Mouse (Mus musculus) CH12.LX (cell line): ENCODE data around the gene Banf2. TPM values are rescaled to one million over a fixed set of nuclear protein-coding genes. Genes with fewer than 3 reads are reported as not detected.
A peak's percentile ranks its signal among the peaks of the same experiment; 100 is the strongest.

Experiments used
- DNase-seq: peaks from one replicate; pipeline ENCODE4 v3.0.0-alpha.2; 2013; ENCODE audit errors: extremely low read depth
- H3K27ac ChIP-seq: 2 replicates; pipeline ENCODE4 v1.5.1; 2012; ENCODE audit warnings: low read depth, mild to moderate bottlenecking, control low read depth, moderate library complexity; ENCODE audit not compliant: insufficient read depth
- H3K27me3 ChIP-seq: replicated peaks from 2 replicates; pipeline ENCODE3; 2012; ENCODE audit warnings: inconsistent platforms
- H3K36me3 ChIP-seq, 2 experiments: replicated peaks in 1 of 2; 2 replicates each; pipeline versions ENCODE3 to v1.6.1; 2012; ENCODE audit warnings: inconsistent platforms in 1 of 2, low read length in 1 of 2, mild to moderate bottlenecking in 1 of 2, mixed read lengths in 1 of 2, moderate library complexity in 1 of 2; ENCODE audit not compliant: control insufficient read depth in 1 of 2, insufficient read depth in 1 of 2
- H3K4me1 ChIP-seq, 2 experiments: 2 replicates each; pipeline ENCODE4 v1.6.1; 2012; ENCODE audit warnings: inconsistent platforms in 1 of 2, moderate library complexity in 1 of 2; ENCODE audit not compliant: insufficient read depth in 2 of 2, control insufficient read depth in 1 of 2
- H3K4me2 ChIP-seq: 2 replicates; pipeline ENCODE4 v1.6.1; 2012; ENCODE audit warnings: low read depth, mild to moderate bottlenecking, control low read depth; ENCODE audit not compliant: poor library complexity, insufficient read depth, severe bottlenecking
- H3K4me3 ChIP-seq, 3 experiments: fragments of 150-350 bp in 1 of 3; sonication (generic) in 1 of 3; replicated peaks in 1 of 3; 2 replicates each; pipeline versions ENCODE3 to v1.5.1; 2011 to 2012; ENCODE audit warnings: low read depth in 2 of 3, low read length in 2 of 3, mild to moderate bottlenecking in 2 of 3, moderate library complexity in 2 of 3, control low read depth in 1 of 3, improper control_type of control experiment in 1 of 3, inconsistent platforms in 1 of 3, mixed read lengths in 1 of 3; ENCODE audit not compliant: poor library complexity in 1 of 3
- H3K79me2 ChIP-seq: replicated peaks from 2 replicates; pipeline ENCODE4 v1.6.1; 2012; ENCODE audit warnings: mild to moderate bottlenecking, moderate library complexity; ENCODE audit not compliant: control insufficient read depth, poor library complexity, insufficient read depth, severe bottlenecking; ENCODE audit errors: extremely low read depth
- H3K9ac ChIP-seq: 2 replicates; pipeline ENCODE4 v1.6.1; 2012; ENCODE audit warnings: low read depth, mild to moderate bottlenecking, control low read depth, moderate library complexity; ENCODE audit not compliant: insufficient read depth
- H3K9me3 ChIP-seq: replicated peaks from 2 replicates; pipeline ENCODE3; 2012; ENCODE audit warnings: low read length, inconsistent platforms, mixed read lengths
- CHD1 ChIP-seq: IDR thresholded peaks from 2 replicates; pipeline ENCODE4 v1.6.1; 2012; ENCODE audit warnings: low read depth, low read length, improper control_type of control experiment, inconsistent platforms
- CHD2 ChIP-seq: IDR thresholded peaks from 2 replicates; pipeline ENCODE4 v1.6.1; 2011; ENCODE audit warnings: low read length, improper control_type of control experiment
- E2F4 ChIP-seq: IDR thresholded peaks from 2 replicates; pipeline ENCODE4 v1.6.1; 2011; ENCODE audit warnings: low read depth, low read length, improper control_type of control experiment; ENCODE audit not compliant: insufficient replicate concordance
- ELF1 ChIP-seq: IDR thresholded peaks from 2 replicates; pipeline ENCODE4 v1.6.1; 2014; ENCODE audit warnings: low read depth, mild to moderate bottlenecking, inconsistent platforms, low read length, improper control_type of control experiment
- EP300 ChIP-seq: IDR thresholded peaks from 2 replicates; pipeline ENCODE4 v1.6.1; 2011; ENCODE audit warnings: low read length, improper control_type of control experiment
- ETS1 ChIP-seq: conservative IDR thresholded peaks from 2 replicates; pipeline ENCODE4 v1.6.1; 2012; ENCODE audit warnings: low read depth, mild to moderate bottlenecking, inconsistent platforms, low read length, improper control_type of control experiment, moderate library complexity
- GABPA ChIP-seq: IDR thresholded peaks from 2 replicates; pipeline ENCODE4 v1.6.1; 2012; ENCODE audit warnings: low read depth, low read length, improper control_type of control experiment, inconsistent platforms; ENCODE audit not compliant: insufficient replicate concordance
- HCFC1 ChIP-seq: IDR thresholded peaks from 2 replicates; pipeline ENCODE4 v1.6.1; 2012; ENCODE audit warnings: low read depth, mild to moderate bottlenecking, inconsistent platforms, low read length, improper control_type of control experiment
- IRF4 ChIP-seq: IDR thresholded peaks from 2 replicates; pipeline ENCODE4 v1.6.1; 2014; ENCODE audit warnings: low read depth, mild to moderate bottlenecking, inconsistent platforms, low read length, improper control_type of control experiment
- JUN ChIP-seq: IDR thresholded peaks from 2 replicates; pipeline ENCODE4 v1.6.1; 2011; ENCODE audit warnings: low read depth, mild to moderate bottlenecking, low read length, improper control_type of control experiment, moderate library complexity; ENCODE audit not compliant: insufficient read depth
- JUND ChIP-seq: conservative IDR thresholded peaks from 2 replicates; pipeline ENCODE4 v1.6.1; 2011; ENCODE audit warnings: low read depth, low read length, improper control_type of control experiment
- KAT2A ChIP-seq: IDR thresholded peaks from 2 replicates; pipeline ENCODE4 v1.6.1; 2012; ENCODE audit warnings: low read length, improper control_type of control experiment, inconsistent platforms; ENCODE audit not compliant: insufficient replicate concordance
- MAFK ChIP-seq: IDR thresholded peaks from 2 replicates; pipeline ENCODE4 v1.6.1; 2011; ENCODE audit warnings: low read length, improper control_type of control experiment; ENCODE audit not compliant: insufficient replicate concordance
- MAX ChIP-seq: IDR thresholded peaks from 2 replicates; pipeline ENCODE4 v1.6.1; 2011; ENCODE audit warnings: low read length, improper control_type of control experiment
- MAZ ChIP-seq: IDR thresholded peaks from 2 replicates; pipeline ENCODE4 v1.6.1; 2012; ENCODE audit warnings: low read depth, mild to moderate bottlenecking, inconsistent platforms, low read length, improper control_type of control experiment, moderate library complexity
- MEF2A ChIP-seq: IDR thresholded peaks from 2 replicates; pipeline ENCODE4 v1.6.1; 2014; ENCODE audit warnings: low read depth, mild to moderate bottlenecking, inconsistent platforms, low read length, improper control_type of control experiment, borderline replicate concordance
- MXI1 ChIP-seq: IDR thresholded peaks from 2 replicates; pipeline ENCODE4 v1.6.1; 2011; ENCODE audit warnings: mild to moderate bottlenecking, low read depth, low read length, improper control_type of control experiment
- MYC ChIP-seq: IDR thresholded peaks from 2 replicates; pipeline ENCODE4 v1.6.1; 2011; ENCODE audit warnings: low read depth, mild to moderate bottlenecking, improper control_type of control experiment, low read length
- NELFE ChIP-seq: IDR thresholded peaks from 2 replicates; pipeline ENCODE4 v1.6.1; 2011; ENCODE audit warnings: low read depth, low read length, improper control_type of control experiment
- NRF1 ChIP-seq: IDR thresholded peaks from 2 replicates; pipeline ENCODE4 v1.6.1; 2014; ENCODE audit warnings: low read depth, mild to moderate bottlenecking, inconsistent platforms, low read length, improper control_type of control experiment, moderate library complexity
- PAX5 ChIP-seq: IDR thresholded peaks from 2 replicates; pipeline ENCODE4 v1.6.1; 2012; ENCODE audit warnings: low read length, inconsistent platforms, mixed read lengths
- POLR2A ChIP-seq: IDR thresholded peaks from 2 replicates; pipeline ENCODE4 v1.6.1; 2011; ENCODE audit warnings: low read depth, mild to moderate bottlenecking, improper control_type of control experiment, low read length
- POLR2AphosphoS2 ChIP-seq: IDR thresholded peaks from 2 replicates; pipeline ENCODE4 v1.6.1; 2011; ENCODE audit warnings: low read depth, low read length, improper control_type of control experiment
- RAD21 ChIP-seq: IDR thresholded peaks from 2 replicates; pipeline ENCODE4 v1.6.1; 2011; ENCODE audit warnings: low read depth, mild to moderate bottlenecking, low read length, improper control_type of control experiment, moderate library complexity
- SIN3A ChIP-seq: IDR thresholded peaks from 2 replicates; pipeline ENCODE4 v1.6.1; 2012; ENCODE audit warnings: low read length, improper control_type of control experiment, inconsistent platforms
- TBP ChIP-seq: conservative IDR thresholded peaks from 2 replicates; pipeline ENCODE4 v1.6.1; 2011; ENCODE audit warnings: low read depth, low read length, improper control_type of control experiment
- TCF12 ChIP-seq: IDR thresholded peaks from 2 replicates; pipeline ENCODE4 v1.6.1; 2014; ENCODE audit warnings: low read depth, mild to moderate bottlenecking, inconsistent platforms, low read length, improper control_type of control experiment
- UBTF ChIP-seq: IDR thresholded peaks from 2 replicates; pipeline ENCODE4 v1.6.1; 2012; ENCODE audit warnings: low read depth, mild to moderate bottlenecking, inconsistent platforms, low read length, improper control_type of control experiment, moderate library complexity
- USF1 ChIP-seq: IDR thresholded peaks from 2 replicates; pipeline ENCODE4 v1.6.1; 2014; ENCODE audit warnings: low read depth, mild to moderate bottlenecking, inconsistent platforms, low read length, improper control_type of control experiment
- ZC3H11A ChIP-seq: IDR thresholded peaks from 2 replicates; pipeline ENCODE4 v1.6.1; 2012; ENCODE audit warnings: low read depth, mild to moderate bottlenecking, inconsistent platforms, low read length, improper control_type of control experiment
- ZMIZ1 ChIP-seq: IDR thresholded peaks from 2 replicates; pipeline ENCODE4 v1.6.1; 2012; ENCODE audit warnings: low read depth, mild to moderate bottlenecking, inconsistent platforms, low read length, improper control_type of control experiment
- ZNF384 ChIP-seq: IDR thresholded peaks from 2 replicates; pipeline ENCODE4 v1.6.1; 2012; ENCODE audit warnings: low read depth, low read length, improper control_type of control experiment, inconsistent platforms
- dilution Hi-C: fragments of 300-500 bp; cut with MboI; formaldehyde crosslinking; loops from 2 replicates; pipeline ENCODE4 v1.14.3; 2020; ENCODE audit warnings: low sequenced_read_pairs; ENCODE audit not compliant: extremely low pct_unique_long_range_greater_than_20kb, extremely low pct_ligation_motif_present
- in situ Hi-C: fragments of 300-500 bp; cut with MboI; formaldehyde crosslinking; loops from 3 replicates; pipeline ENCODE4 v1.14.3; 2019; ENCODE audit warnings: low sequenced_read_pairs, low pct_ligation_motif_present, low pct_unique_long_range_greater_than_20kb, mixed read lengths
- polyA plus RNA-seq: library from polyadenylated mRNA; unstranded; fragments of >175 nt; gene quantifications from 2 replicates; pipeline ENCODE4 v1.2.1, GENCODE M21; 2012; ENCODE audit warnings: low read depth; ENCODE audit not compliant: insufficient read length
- total RNA-seq, 2 experiments: library from RNA; depleted of rRNA; stranded (reverse); fragments of 300-350 nt in 1 of 2; fragments of >200 nt in 1 of 2; gene quantifications; 2 replicates each; pipeline ENCODE4 v1.2.3; 2012 to 2014

Gene Banf2
- total and polyA plus RNA-seq, 3 experiments: not detected

- no peaks in the 10 kb centered on the region for H3K36me3 ChIP-seq
- peak overlapping the region in 1 of 3 experiments; percentile 0 for H3K4me3 ChIP-seq
- in situ Hi-C loops (loop anchor here (10.0 kb wide), 2 partner anchors 53 to 97 kb away; partner anchors contain the start of gene Rrbp1), dilution Hi-C loops (no loop called here)
- no peak overlapping the region for H3K27ac ChIP-seq
- peaks cover 40% of the 10 kb centered on the region for H3K27me3 ChIP-seq
- no peak for TF ChIP-seq POLR2A
- no peak for TF ChIP-seq NELFE
- no peak for TF ChIP-seq HCFC1
- TF ChIP-seq USF1: no peak
- TF ChIP-seq MAFK: no peak
- no peak for TF ChIP-seq TCF12
- TF ChIP-seq MEF2A: no peak
- no peak for TF ChIP-seq POLR2AphosphoS2
- no peak for TF ChIP-seq ZMIZ1
- no peak for TF ChIP-seq EP300
- no peak for TF ChIP-seq GABPA
- TF ChIP-seq KAT2A: no peak
- TF ChIP-seq RAD21: no peak
- no peak for TF ChIP-seq IRF4
- no peak for TF ChIP-seq MYC
- DNase-seq: peak; percentile 38
- no peak overlapping the region for H3K9ac ChIP-seq
- H3K4me1 ChIP-seq: peaks cover 10 to 33% of the 10 kb centered on the region in 2 experiments
- peak overlapping the region; percentile 53 for H3K4me2 ChIP-seq
- H3K79me2 ChIP-seq: no peaks in the 10 kb centered on the region
- H3K9me3 ChIP-seq: no peaks in the 10 kb centered on the region
These were observed 79.1 kb downstream of the Banf2 start for GRCm38 (mm10) chr2:144111966-144112365.

GRCm38 (mm10) chr2:144112666-144113065, 79.8 kb downstream of the Banf2 start:
- H3K4me2 ChIP-seq: peak overlapping the region; percentile 53
- no peak overlapping the region for H3K27ac ChIP-seq
- no peak overlapping the region for H3K4me3 ChIP-seq
- peaks cover 10 to 33% of the 10 kb centered on the region in 2 experiments for H3K4me1 ChIP-seq
- in situ Hi-C loops: loop anchor here (10.0 kb wide), 2 partner anchors 52 to 98 kb away; partner anchors contain the start of gene Rrbp1
- H3K27me3 ChIP-seq: peaks cover 40% of the 10 kb centered on the region
- peak; percentile 98 for DNase-seq
- H3K36me3 ChIP-seq: no peaks in the 10 kb centered on the region
- H3K9ac ChIP-seq: no peak overlapping the region
- dilution Hi-C loops: no loop called here
- H3K9me3 ChIP-seq: no peaks in the 10 kb centered on the region
- no peaks in the 10 kb centered on the region for H3K79me2 ChIP-seq
- TF ChIP-seq JUND (peak; percentile 96), MAX (peak; percentile 76; the same call in 1 of the 2 replicates), TBP (no peak), CHD2 (peak; percentile 63), TCF12 (peak; percentile 95), SIN3A (peak; percentile 82), MAZ (0 out of 2 replicates have a peak, but pooled peaks have one; percentile 54), MEF2A (peak; percentile 90), MXI1 (peak; percentile 17; the same call in 1 of the 2 replicates), ZNF384 (no peak), GABPA (no peak), ELF1 (peak; percentile 44; the same call in 1 of the 2 replicates), NRF1 (no peak), PAX5 (no peak), EP300 (peak; percentile 99), UBTF (no peak), USF1 (no peak), POLR2A (no peak), JUN (peak; percentile 80), HCFC1 (no peak), POLR2AphosphoS2 (no peak), E2F4 (no peak), ZC3H11A (no peak), ETS1 (peak; percentile 98), CHD1 (no peak)
